Mouse (Mus musculus): ENCODE data around the gene Hivep3. TPM values are rescaled to one million over a fixed set of nuclear protein-coding genes. Genes with fewer than 3 reads are reported as not detected.
A peak's percentile ranks its signal among the peaks of the same experiment; 100 is the strongest.

Hivep3 gene
- total RNA-seq, 1 experiment from 2014 or later, result 3.3 TPM

DNA sequence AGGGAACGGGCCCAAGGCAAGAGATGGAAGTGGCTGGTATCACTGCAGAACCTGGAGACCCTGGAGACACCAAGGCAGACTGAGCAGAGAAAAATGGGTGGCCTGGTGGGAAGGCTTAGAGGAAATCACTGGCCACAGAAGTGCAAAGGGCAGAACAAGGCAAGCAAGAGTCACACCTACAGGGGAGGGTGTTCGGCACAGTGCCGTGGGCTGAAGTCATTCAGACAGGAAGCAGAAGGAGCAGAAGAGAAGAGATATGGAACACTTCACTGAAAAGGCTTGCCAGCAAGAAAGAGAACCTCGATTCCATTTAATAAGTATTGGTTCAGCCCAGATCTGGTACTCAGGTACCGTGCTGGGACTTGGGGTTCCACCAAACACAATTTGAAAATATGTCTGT, 156.2 kb downstream of the Hivep3 start:
- no peak for ATAC-seq (ENCODE audit: extremely low read depth, insufficient number of reproducible peaks, low FRiP score, poor library complexity, severe bottlenecking)

GRCm38 (mm10) chr4:119893255-119893779, 159.7 kb downstream of the Hivep3 start:
- ATAC-seq (ENCODE audit: extremely low read depth, insufficient number of reproducible peaks, low FRiP score, poor library complexity, severe bottlenecking), result no peak

DNA sequence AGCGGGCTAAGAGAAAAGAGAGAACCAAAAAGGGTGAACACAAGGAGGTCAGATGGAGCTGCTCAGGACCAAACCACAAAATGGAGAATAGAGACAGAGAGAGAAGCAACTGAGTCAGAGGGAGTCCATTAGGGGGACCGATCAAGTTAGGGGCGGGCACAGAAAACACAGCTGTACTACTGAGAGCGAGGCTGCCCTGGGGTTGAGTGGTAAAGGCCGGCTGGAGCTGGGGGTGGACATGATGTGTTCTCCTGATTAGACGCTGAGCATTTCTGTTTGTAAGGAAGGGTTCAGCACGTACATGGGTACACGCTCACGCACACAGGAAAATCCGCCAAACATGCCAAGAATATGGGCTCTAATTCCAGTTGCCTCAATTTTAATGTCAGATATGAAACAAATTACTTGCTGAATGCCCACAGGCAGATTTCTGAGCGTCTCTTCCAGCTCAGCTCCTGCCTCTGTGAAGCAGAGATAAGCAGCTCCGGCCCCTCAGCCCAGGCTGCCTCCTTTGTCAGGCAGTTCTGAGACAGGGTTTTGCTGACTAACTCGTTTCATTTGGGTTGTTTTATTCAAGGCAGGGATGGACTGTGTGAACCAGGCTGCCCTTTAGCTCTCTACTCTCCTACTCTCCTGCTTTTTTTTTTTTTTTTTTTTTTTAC, 161.3 kb downstream of the Hivep3 start:
- ATAC-seq (ENCODE audit: extremely low read depth, insufficient number of reproducible peaks, low FRiP score, poor library complexity, severe bottlenecking), result no peak

DNA sequence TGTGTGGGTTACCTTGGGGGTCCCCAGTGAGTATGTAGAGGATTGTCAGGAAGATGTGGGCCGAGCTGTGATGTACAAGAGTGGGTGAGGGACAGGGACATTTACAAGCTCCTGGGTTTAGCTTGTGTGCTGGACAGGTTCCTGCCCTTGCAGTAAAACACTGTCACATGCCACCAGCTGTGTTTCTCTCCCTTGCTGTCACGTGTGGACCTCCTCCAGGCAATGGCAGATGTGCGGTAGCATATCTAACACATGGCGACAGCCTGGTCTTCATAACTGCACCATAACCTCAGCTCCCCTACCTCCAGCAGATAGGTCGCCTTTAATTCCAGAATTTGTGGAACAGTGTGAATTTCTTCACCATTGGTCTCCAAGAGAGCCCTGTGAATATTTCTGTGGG, 161.9 kb downstream of the Hivep3 start:
- no peak for ATAC-seq (ENCODE audit: extremely low read depth, insufficient number of reproducible peaks, low FRiP score, poor library complexity, severe bottlenecking)

DNA sequence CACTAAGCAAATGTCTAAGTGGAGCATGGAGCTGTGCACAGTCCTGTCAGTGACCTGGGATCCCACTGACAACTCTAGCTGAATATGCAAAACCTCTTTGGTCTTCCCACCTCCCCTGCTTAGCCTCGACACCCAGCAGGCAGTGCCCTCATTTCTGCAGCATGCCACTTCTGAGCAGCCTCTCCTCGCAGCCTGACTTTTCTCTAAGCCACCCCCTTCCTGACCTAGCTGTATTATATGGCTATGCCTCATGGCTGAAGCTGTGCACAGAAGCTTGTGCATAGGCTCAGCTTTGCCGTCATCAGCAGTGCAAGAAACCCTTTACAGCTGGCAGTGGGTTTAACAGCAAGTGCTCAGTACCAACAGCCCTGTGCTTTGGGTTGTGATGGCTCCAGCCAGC, 163.0 kb downstream of the Hivep3 start:
- ATAC-seq (ENCODE audit: extremely low read depth, insufficient number of reproducible peaks, low FRiP score, poor library complexity, severe bottlenecking), result no peak

DNA sequence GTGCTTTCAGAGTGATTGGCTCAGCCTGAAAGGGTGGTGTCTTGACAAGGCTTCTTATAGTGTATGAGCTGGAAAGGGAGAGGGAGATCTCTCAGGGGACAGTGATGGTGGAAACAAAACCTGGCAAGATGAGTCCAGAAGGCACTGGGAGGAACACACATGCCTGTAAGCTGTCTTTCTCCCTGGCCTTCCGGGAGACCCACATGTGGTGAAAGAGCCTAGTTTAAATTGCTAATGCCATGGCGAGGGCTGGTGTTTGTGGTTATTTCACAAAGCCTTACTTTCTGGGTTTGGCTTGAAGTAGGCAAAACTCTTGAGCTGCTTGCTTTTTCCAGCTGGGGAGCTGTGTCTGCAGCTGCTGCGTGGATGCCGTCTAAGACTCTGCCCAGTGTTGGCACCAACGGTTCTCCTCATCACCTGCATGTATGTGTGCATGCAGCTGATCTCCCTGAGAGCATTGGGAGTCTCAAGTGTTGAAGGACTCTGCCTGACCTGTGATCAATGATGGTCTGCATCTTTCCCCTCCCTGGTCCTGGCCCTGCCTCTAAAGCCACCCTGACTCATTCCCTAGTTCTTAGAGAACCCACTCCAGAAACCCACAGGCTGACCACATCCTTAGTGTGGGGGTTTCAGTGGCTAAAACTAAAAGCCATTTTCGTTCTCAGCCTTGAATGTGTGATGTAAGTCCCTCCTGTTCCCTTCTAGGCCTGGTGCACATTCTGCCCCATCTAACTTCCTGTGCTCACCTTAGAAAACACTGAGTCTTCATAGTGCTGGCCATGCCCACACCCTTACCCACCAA, 163.7 kb downstream of the Hivep3 start:
- ATAC-seq (ENCODE audit: extremely low read depth, insufficient number of reproducible peaks, low FRiP score, poor library complexity, severe bottlenecking), result no peak

- ATAC-seq (ENCODE audit: extremely low read depth, insufficient number of reproducible peaks, low FRiP score, poor library complexity, severe bottlenecking), result no peak
Observed at GRCm38 (mm10) chr4:119901556-119902491, 168.2 kb downstream of the Hivep3 start.

- ATAC-seq (ENCODE audit: extremely low read depth, insufficient number of reproducible peaks, low FRiP score, poor library complexity, severe bottlenecking), result no peak
Observed at GRCm38 (mm10) chr4:119903328-119903727, 169.7 kb downstream of the Hivep3 start.

DNA sequence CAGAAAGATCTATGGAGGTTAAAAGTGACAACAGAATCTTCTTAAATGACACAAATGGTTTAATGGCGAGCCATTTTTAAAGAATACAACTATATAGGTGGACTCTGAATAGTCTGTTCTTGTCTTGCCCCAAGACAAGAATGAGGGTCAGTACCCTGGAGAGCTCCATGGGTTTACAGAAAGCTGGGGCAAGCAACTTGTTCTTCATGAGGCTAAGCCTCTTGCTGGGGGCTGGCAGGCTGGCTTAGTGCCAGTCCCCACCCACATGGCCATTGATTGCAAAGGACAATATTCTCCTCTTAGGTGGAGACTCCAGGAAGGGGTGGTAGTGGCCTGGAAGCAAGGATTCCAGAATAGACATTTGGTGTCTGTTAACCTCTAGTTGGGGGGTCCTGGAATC, 170.2 kb downstream of the Hivep3 start:
- no peak for ATAC-seq (ENCODE audit: extremely low read depth, insufficient number of reproducible peaks, low FRiP score, poor library complexity, severe bottlenecking)

DNA sequence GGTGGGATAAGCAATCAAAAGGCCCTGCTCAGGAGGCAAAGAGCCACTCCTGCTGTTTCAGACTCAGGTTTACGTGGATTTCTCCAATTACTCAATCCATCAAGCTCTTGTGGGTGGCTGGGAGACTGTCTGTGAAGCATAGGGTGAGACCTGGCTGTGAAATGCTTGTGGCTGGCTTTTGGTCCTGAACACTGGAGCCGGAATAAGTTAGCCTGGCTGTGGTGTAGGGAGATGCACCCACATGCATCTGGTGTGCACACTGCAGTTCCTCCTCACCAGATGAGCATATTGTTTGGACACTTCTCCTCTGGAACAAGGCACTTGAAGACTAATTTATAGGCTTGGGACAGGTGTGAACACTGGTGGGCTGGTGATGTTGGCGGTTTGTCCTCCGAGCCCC, 170.7 kb downstream of the Hivep3 start:
- ATAC-seq (ENCODE audit: extremely low read depth, insufficient number of reproducible peaks, low FRiP score, poor library complexity, severe bottlenecking), result no peak

DNA sequence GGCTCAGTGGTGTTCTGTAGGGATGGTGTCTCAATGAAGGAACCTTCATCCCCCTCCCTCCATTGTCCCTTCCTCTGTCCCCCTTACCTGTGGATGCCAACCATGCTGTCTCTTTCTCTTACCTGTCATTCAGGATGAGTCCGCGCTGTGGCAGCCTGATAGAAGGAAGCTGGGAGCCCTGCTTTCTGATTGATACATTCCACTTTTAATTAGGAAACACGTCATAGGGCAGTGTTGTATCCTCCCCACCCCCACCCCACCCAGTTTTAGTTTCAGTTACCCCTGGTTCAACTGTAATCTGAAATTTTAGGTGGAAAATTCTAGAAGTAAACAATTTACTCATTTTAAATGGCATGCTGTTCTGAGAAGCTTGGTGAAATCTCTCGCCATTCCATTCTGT, 173.5 kb downstream of the Hivep3 start:
- no peak for ATAC-seq (ENCODE audit: extremely low read depth, insufficient number of reproducible peaks, low FRiP score, poor library complexity, severe bottlenecking)

GRCm38 (mm10) chr4:119911071-119911904, 177.7 kb downstream of the Hivep3 start:
- no peak for ATAC-seq (ENCODE audit: extremely low read depth, insufficient number of reproducible peaks, low FRiP score, poor library complexity, severe bottlenecking)

DNA sequence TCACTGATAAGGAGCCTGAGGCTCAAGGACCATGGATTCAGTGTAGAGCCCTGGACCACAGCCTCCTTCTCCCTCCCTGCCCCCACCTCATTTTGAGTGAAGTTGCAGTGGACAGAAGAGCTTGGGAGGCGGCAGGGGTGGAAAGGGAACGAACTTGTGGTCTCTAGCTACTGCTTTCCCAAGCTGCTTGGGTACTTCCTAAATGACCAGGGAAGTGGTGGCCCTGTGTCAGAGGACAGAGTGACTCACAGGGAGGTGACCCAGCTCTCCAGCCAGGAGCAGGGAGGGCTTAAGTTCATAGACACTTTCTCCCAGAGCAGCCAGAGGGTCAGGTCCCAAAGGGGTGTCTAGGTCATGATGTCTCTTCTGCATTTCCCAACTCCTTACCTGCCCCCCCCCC, 178.6 kb downstream of the Hivep3 start:
- ATAC-seq (ENCODE audit: extremely low read depth, insufficient number of reproducible peaks, low FRiP score, poor library complexity, severe bottlenecking), result no peak

- ATAC-seq (ENCODE audit: extremely low read depth, insufficient number of reproducible peaks, low FRiP score, poor library complexity, severe bottlenecking), result no peak
Observed at GRCm38 (mm10) chr4:119914194-119914593, 180.6 kb downstream of the Hivep3 start.

- no peak for ATAC-seq (ENCODE audit: extremely low read depth, insufficient number of reproducible peaks, low FRiP score, poor library complexity, severe bottlenecking)
Observed at GRCm38 (mm10) chr4:119915069-119915468, 181.5 kb downstream of the Hivep3 start.

- no peak for ATAC-seq (ENCODE audit: extremely low read depth, insufficient number of reproducible peaks, low FRiP score, poor library complexity, severe bottlenecking)
Observed at GRCm38 (mm10) chr4:119917502-119917901, 183.9 kb downstream of the Hivep3 start.

GRCm38 (mm10) chr4:119919349-119919748, 185.8 kb downstream of the Hivep3 start:
- ATAC-seq (ENCODE audit: extremely low read depth, insufficient number of reproducible peaks, low FRiP score, poor library complexity, severe bottlenecking), result no peak

DNA sequence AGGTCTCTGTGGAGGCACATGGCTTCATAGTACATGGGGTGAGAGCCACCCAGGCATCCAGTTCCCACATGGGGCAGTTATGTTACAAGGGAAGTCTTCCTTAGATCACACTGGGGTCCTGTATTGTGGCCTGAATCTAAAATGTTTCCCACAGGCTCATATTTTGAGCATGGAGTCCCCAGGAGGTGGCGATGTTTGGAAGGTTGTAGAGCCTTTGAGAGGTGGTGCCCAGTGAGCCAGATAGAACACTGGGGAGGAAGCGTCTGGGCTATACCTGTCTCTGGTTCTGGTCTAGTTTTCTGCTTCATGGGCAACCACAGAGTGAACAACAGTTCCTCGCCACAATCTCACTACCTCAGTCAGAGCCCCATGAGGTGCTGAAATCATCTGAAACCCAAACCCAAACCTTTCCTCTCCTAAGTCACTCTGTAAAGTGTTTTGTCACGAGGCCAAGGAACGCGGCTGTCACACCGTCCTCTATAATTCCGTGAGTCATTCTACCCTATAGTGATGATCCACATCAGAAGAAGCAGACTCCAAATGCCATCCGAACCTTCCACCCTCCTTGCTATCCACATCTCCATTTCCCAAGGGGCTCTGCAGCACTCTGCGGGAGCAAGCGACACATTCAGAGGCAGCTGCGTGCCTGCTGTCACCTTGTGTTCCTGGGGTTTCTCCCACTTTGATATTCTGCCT, 187.6 kb downstream of the Hivep3 start:
- 0 out of 2 replicates have a peak, but pooled peaks have one; percentile 30 for ATAC-seq (ENCODE audit: extremely low read depth, insufficient number of reproducible peaks, low FRiP score, poor library complexity, severe bottlenecking)

All from neutrophil, adult 5-6 weeks (primary cell).